In genomic region chr3:124557317-124557716, GRCm38 (mm10) we compare ENCODE assay signal across 39 mouse cellular contexts. TPM values are rescaled to one million over a fixed set of nuclear protein-coding genes. Genes with fewer than 3 reads are reported as not detected.
"Had no signal": no experiment of that assay in that cellular context is flagged by ENCODE, and none has a peak within 500 bp of the region (broad histone marks: within the 10 kb centered on the region; RNA-seq: fewer than 3 reads in every experiment).

No protein-coding gene starts in this region.

- H3K4me3 ChIP-seq: embryonic facial prominence, embryonic 10.5 days; embryonic facial prominence, embryonic 12.5 days; embryonic facial prominence, embryonic 13.5 days; embryonic facial prominence, embryonic 15.5 days; erythroblast, embryonic 14.5 days; forebrain, embryonic 10.5 days; forebrain, embryonic 12.5 days; forebrain, embryonic 13.5 days; forebrain, embryonic 15.5 days; gastrocnemius, adult 2 months; heart, adult 2 months; heart, embryonic 10.5 days had no signal

- DNase-seq: cerebellum, adult 9-10 months; cerebellum, adult 9-11 months; cerebellum, postnatal 10 days; cerebellum, postnatal 14 days; cerebellum, postnatal 25 days; cerebellum, postnatal 36 days; embryo, embryonic 11 days; forebrain, postnatal 0 days; gastrocnemius, adult 2 months; gastrocnemius, postnatal 10 days; gastrocnemius, postnatal 14 days; gastrocnemius, postnatal 25 days; gastrocnemius, postnatal 36 days; heart, adult 11 months; heart, adult 18-20 months; heart, adult 2 months had no signal

- H3K27ac ChIP-seq: embryonic facial prominence, embryonic 10.5 days; embryonic facial prominence, embryonic 12.5 days; embryonic facial prominence, embryonic 13.5 days; embryonic facial prominence, embryonic 15.5 days; forebrain, embryonic 10.5 days; forebrain, embryonic 12.5 days; forebrain, embryonic 13.5 days; forebrain, embryonic 15.5 days; gastrocnemius, adult 2 months; heart, adult 2 months; heart, embryonic 10.5 days had no signal

- H3K4me1 ChIP-seq: embryonic facial prominence, embryonic 10.5 days; embryonic facial prominence, embryonic 12.5 days; embryonic facial prominence, embryonic 13.5 days; embryonic facial prominence, embryonic 15.5 days; forebrain, embryonic 10.5 days; forebrain, embryonic 12.5 days; forebrain, embryonic 13.5 days; forebrain, embryonic 15.5 days; heart, embryonic 10.5 days had no signal

- H3K9ac ChIP-seq: embryonic facial prominence, embryonic 12.5 days; embryonic facial prominence, embryonic 13.5 days; embryonic facial prominence, embryonic 15.5 days; forebrain, embryonic 12.5 days; forebrain, embryonic 13.5 days; forebrain, embryonic 15.5 days; forebrain, postnatal 0 days had no signal

- H3K9me3 ChIP-seq: embryonic facial prominence, embryonic 10.5 days; embryonic facial prominence, embryonic 12.5 days; embryonic facial prominence, embryonic 13.5 days; embryonic facial prominence, embryonic 15.5 days; forebrain, embryonic 10.5 days; forebrain, embryonic 12.5 days; forebrain, embryonic 13.5 days; forebrain, embryonic 15.5 days; heart, embryonic 10.5 days had no signal

- H3K36me3 ChIP-seq: embryonic facial prominence, embryonic 10.5 days; embryonic facial prominence, embryonic 12.5 days; embryonic facial prominence, embryonic 13.5 days; embryonic facial prominence, embryonic 15.5 days; forebrain, embryonic 10.5 days; forebrain, embryonic 12.5 days; forebrain, embryonic 15.5 days; heart, embryonic 10.5 days had no signal

- H3K27me3 ChIP-seq: embryonic facial prominence, embryonic 12.5 days; embryonic facial prominence, embryonic 13.5 days; embryonic facial prominence, embryonic 15.5 days; forebrain, embryonic 12.5 days; forebrain, embryonic 13.5 days; forebrain, embryonic 15.5 days had no signal

RNA-seq across cellular contexts. Expression of gene 1700003H04Rik, which starts 23.6 kb away (rescaled TPM):
- total RNA-seq: common myeloid progenitor, adult 5-6 weeks; forebrain, postnatal 0 days; gastrocnemius, adult 18-20 months; gastrocnemius, adult 2 months; gastrocnemius, adult 8-10 months; gastrocnemius, postnatal 10 days; gastrocnemius, postnatal 14 days; gastrocnemius, postnatal 25 days; gastrocnemius, postnatal 36 days; gastrocnemius, postnatal 4 days; granulocyte monocyte progenitor cell, adult 5-6 weeks; heart, adult 18-20 months; heart, adult 2 months; heart, adult 8-10 months had no signal
- polyA plus RNA-seq: cortical plate, adult 2 months; embryonic facial prominence, embryonic 10.5 days; embryonic facial prominence, embryonic 11.5 days; embryonic facial prominence, embryonic 12.5 days; embryonic facial prominence, embryonic 13.5 days; embryonic facial prominence, embryonic 14.5 days; embryonic facial prominence, embryonic 15.5 days; erythroblast, embryonic 14.5 days; forebrain, embryonic 10.5 days; forebrain, embryonic 11.5 days; forebrain, embryonic 12.5 days; forebrain, embryonic 13.5 days; forebrain, embryonic 14.5 days; forebrain, embryonic 15.5 days; forebrain, embryonic 16.5 days; forebrain, postnatal 0 days; frontal cortex, adult 2 months; heart, adult 2 months; heart, embryonic 10.5 days had no signal
